Mouse (Mus musculus) naive thymus-derived CD4-positive, alpha-beta T cell, adult 2 months (primary cell): Measurements from ENCODE around the gene Fstl1.

Experiments used
- DNase-seq: peaks from one replicate; pipeline ENCODE4 v3.0.0-alpha.2; 2011; ENCODE audit warnings: low read depth

Fstl1 gene

DNA sequence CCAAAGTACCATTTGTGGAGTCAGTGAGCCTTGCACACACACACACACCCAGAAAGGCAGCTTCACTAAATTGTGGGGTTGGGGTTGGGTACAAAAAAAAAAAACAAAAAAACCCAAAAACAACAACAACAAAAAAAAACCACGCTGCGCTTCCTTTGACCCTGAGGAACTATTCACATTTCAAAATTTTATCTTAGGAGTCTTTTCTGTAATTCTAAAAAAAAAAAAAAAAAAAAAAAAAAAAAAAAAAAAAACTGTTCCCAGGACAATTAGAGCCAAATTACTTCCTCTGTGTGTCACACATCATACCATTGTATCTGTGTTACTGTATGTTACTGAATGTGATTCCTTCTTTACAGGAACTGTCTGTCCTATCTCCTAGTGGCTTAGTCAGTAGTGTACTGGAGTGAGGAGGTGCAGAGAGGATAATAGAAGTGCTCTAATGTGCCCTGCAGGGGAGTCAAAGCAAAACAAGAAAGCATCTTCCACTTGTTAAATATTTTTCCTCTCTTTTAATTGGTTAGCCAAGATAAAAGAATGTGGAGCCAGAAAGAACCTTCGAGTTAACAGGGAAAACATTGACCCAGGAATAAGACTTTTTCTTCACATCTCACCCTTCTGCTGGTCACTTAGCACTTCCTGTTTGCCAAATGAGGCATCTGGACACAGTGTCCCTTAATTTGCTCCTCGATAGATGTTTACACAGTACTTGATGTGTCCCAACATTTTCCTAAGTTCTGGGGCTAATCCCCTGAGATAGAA, 93.0 kb downstream of the Fstl1 start:
- peak; percentile 39 for DNase-seq

DNA sequence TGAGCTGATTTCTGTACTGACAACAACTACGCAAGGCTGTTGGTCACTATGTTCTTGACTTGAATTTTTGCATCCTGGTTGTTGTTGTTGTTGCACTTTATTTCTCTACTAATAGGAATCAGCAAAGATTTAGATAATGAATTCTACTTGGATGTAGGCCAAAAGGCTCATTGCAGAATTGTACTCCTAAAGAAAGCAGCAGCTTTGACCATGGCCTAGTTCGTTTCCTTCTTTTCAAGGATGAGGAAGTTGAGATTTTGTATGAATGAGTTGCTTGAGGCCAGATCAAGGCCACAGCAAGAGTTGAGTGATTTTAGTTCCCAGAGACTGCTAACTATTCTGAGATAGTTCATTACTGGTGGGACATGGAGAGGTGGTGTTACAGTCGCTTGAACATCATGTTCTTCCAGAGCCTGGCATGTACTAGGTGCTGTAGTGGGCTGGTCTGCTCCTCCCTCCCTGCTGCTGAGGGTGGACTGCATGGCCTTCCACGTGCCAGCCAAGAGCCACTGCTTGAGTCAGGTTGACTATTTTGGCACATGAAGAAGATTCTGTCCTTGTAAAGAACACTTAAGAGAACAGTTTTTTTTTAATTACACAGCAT, 94.5 kb downstream of the Fstl1 start:
- DNase-seq, result no peak

DNA sequence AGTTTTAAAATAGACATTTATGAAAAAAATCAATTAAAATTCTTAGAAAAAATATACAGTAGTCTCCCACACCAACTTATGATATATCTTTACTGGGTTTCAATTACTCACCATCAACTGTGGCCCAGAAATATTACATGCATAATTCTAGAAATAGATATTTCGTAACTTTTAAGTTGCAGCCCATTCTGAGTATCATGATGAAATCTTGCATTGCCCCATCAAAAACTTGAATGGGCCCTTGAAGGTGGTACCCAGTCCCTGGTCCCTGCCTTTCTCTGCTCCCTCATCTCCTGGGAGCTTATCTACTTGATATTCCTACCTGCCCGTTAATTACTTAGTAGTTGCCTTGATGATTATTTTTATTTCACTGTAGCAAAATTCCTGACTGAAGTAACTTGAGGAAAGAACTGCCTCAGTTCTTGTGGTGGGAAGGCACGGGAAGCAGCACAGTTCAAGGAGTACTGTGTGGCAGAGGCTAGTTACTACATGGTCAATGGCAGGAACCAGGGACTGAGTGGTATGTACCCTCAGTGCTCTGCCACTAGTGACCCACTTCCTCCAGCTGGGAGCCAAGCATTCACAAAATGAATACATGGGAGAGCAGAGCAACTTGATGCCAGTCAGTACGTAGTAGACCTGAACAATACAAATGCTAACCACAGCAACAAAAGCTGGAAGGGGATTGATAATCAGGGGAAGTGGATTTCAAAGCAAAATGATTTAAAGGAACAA, 98.0 kb downstream of the Fstl1 start:
- no peak for DNase-seq

DNA sequence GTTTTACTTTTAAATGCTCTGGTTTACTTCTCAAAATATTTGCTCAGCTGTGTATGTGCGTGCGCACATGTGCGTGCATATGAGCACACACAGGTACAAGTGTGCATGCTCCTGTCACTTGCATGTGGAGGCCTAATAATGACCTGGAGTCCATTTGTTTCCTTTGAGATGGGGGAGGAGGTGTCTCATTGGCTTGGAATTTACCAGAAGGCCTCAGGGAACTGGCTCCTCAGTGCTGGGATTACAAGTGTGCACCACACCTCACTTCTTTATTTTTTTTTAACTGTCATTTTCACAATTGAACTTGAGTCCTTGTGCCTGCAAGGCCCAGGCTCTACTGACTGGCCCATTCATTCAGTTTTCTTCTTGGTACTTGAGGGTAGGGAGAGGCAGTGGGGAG, 100.7 kb downstream of the Fstl1 start:
- DNase-seq, result no peak

DNA sequence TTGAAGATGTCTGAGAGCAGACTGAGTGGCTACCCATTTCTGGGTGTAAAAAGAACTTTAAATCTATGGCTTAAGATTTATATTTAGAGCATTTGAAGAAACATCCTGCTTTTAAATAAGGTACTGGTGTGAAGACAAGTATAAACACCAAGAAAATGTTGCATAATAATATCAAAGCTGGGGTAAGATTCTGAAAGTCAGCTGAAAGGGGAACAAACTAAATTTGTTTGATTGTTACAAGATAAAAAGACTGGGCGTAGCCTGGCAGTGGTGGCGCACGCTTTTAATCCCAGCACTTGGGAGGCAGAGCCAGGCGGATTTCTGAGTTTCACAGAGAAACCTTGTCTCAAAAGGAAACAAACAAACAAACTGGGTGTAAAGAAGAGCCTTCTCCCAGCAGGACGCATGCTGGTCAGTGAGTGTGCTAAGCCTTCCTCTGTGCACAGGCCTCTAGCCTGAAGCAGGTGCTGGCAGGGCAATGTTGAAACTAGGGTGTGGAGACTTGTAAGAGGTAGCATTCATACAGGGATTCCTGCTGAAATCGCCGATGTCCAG, 102.4 kb downstream of the Fstl1 start:
- DNase-seq, result no peak

DNA sequence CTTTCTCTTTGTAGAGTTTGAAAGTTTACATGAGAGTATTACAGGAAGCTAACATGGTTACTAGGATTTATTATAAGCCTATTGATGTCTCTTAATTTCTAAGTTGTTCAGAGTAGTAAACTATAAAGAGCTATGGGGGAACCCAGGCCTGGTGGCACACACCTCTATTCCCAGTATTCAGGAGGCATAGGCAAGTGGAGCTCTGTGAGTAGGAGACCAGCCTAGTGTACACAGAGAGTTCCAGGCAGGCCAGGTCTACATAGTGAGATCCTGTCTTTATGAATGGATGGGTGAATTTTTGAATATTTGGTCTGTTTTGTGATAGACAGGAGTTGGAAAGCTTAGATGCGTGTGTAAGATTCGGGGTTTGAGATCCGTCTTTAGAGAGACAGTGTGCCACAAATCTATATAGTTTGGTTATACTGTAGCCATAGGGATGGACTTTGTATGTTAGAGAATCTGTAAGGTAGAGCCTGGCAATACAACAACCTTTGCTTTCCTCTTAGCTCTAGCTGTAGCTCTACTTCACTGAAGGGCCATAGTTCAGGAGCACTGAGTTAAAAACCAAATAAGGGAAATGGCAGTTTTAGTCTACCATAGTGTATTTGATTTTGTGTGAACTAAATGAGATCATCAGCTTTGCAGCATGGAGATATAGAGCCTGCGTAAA, 103.2 kb downstream of the Fstl1 start:
- DNase-seq, result no peak

DNA sequence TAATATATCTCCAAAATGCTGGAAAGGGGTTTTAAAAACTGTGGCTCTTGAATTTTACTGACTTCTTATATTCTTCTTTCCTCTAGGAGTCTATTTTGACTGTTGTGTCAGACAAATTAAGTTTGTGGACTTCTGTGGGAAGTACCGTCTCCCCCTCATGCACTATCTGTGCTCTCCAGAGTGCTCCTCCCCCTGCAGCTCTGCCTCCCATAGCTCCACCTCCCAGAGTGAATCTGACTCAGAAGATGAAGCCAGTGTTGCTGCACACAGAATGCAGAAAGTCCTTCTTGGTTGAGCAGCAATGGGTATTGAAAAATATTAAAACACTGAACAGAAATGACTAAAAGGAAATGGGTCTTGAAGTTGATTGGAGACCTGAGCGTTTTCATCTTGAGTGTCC, 104.5 kb downstream of the Fstl1 start:
- no peak for DNase-seq
